Mouse (Mus musculus): ENCODE data around the gene Htra1.

GRCm38 (mm10) chr7:130943280-130943895 lies 7.5 kb downstream of the Htra1 start:
- TF ChIP-seq POLR2A (IDR thresholded peaks at IDR 0.05; ENCODE audit: insufficient read depth, low read length): no peak
- TF ChIP-seq EP300 (IDR thresholded peaks at IDR 0.05; ENCODE audit: insufficient read depth, low read depth, low read length): no peak
